Mouse (Mus musculus): Measurements from ENCODE around the gene Olfr1217.
"Not testable (repeated sequence)": the region's sequence is repeated elsewhere in the genome, so short reads cannot be mapped to it uniquely, and the experiment has no call there.

- TF ChIP-seq CTCF, EP300 (IDR thresholded peaks at IDR 0.05): not testable (repeated sequence)
These were observed 10.4 kb downstream of the Olfr1217 start for GRCm38 (mm10) chr2:89021436-89021835.

Data from lung, postnatal 0 days (tissue).